Mouse (Mus musculus): ENCODE data around the gene Atf6b.

The Atf6b gene

DNA sequence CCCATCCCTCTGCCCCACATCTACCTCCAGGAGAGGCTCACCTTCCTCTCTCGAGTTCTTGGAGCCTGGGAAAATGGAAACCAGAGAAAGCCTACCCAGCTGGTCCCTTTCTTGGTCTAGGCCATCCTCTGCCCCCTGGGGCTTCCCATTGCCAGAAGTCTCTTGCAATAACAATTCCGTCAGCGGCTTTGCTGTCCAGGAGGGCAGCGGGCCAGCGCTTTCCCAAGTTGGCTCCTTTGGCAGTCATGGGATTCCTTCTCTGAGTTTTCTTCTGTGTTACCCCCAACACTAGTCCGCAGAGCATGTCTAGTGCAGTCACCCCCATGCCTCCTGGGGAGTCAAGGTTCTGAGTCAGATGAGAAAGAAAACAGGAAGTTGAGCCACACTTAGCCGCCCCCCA, 46.0 kb downstream of the Atf6b start:
- DNase-seq (ENCODE audit: low spot score in 2 of 2), result no peak

DNA sequence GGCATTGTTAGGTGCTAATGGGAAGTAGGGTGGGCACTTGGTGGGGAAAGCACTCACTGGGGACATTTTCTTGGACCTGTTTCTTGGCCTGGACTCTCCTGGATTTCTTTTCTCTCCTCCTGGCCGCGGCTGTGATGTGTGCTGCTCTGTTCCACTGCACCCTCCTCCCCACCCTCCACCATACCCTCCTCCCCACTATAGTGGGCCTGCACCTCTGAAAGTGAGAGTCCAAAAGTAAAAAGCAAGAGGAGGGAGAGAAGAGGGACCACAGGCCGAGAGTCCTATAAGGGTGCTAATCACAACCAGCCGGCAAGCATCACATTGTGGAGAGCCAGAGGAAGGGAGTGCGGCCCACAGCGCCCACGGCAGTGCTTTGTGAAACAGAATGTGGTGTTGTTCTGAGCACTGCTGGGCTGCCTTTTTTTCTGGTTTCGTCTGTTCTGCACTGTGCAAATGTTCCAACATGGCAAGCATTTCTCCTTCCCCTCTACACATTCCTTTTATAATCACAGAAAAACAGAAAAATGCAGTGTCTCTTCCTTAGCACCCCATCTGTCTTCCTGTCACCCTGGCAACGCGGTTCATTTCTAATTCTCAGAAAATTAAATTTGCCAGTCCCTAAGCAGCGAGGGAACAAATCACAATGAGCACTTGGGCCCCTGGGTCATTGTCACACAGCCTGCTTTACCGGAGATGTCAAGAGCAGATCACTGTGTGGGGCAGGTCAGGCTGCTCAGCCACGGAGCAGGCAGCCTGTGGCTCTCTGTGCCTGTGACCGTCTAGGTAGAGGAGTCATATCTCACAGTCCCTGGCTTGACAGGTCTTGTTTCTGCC, 52.8 kb downstream of the Atf6b start:
- DNase-seq (ENCODE audit: low spot score in 2 of 2), result peak; percentile 77 to 85

GRCm38 (mm10) chr17:34700671-34701071, 53.7 kb downstream of the Atf6b start:
- DNase-seq (ENCODE audit: low spot score in 2 of 2), result peak; percentile 18 to 24
